Mouse (Mus musculus) heart, adult 2 months (tissue): Measurements from ENCODE around the gene Tgm2. TPM values are rescaled to one million over a fixed set of nuclear protein-coding genes. Genes with fewer than 3 reads are reported as not detected.

Experiments used
- DNase-seq, 2 experiments: peaks; one replicate each; pipeline ENCODE4 v3.0.0; 2021
- H3K27ac ChIP-seq: fragments of 200-600 bp; 2 replicates; pipeline ENCODE4 v1.8.1; 2022
- H3K27me3 ChIP-seq: fragments of 200-500 bp; 2 replicates; pipeline ENCODE4 v1.6.1; 2012; ENCODE audit warnings: mild to moderate bottlenecking, low read length, inconsistent platforms, mixed read lengths; ENCODE audit not compliant: control insufficient read depth, insufficient read depth
- H3K36me3 ChIP-seq: fragments of 200-500 bp; 2 replicates; pipeline ENCODE4 v1.6.1; 2012; ENCODE audit warnings: low read length, inconsistent platforms; ENCODE audit not compliant: control insufficient read depth, insufficient read depth
- H3K4me1 ChIP-seq: fragments of 200-500 bp; 2 replicates; pipeline ENCODE4 v1.6.1; 2011; ENCODE audit warnings: low read length; ENCODE audit not compliant: control insufficient read depth, insufficient read depth
- H3K4me3 ChIP-seq: fragments of 200-600 bp; 2 replicates; pipeline ENCODE4 v1.8.1; 2022
- H3K79me2 ChIP-seq: fragments of 200-500 bp; replicated peaks from 2 replicates; pipeline ENCODE4 v1.6.1; 2012; ENCODE audit warnings: mild to moderate bottlenecking, inconsistent platforms, low read length, moderate library complexity, mixed read lengths; ENCODE audit not compliant: control insufficient read depth, insufficient read depth
- H3K9ac ChIP-seq: fragments of 200-500 bp; 2 replicates; pipeline ENCODE4 v1.6.1; 2012; ENCODE audit warnings: low read depth, mild to moderate bottlenecking, control low read depth, inconsistent platforms, low read length, mixed read lengths
- CTCF ChIP-seq: fragments of 200-600 bp; IDR thresholded peaks from 2 replicates; pipeline ENCODE4 v1.8.1; 2022; ENCODE audit warnings: antibody characterized with exemption, mild to moderate bottlenecking, moderate library complexity
- EP300 ChIP-seq: fragments of 200-500 bp; IDR thresholded peaks from 2 replicates; pipeline ENCODE4 v1.6.1; 2011; ENCODE audit warnings: low read depth, low read length, control low read depth; ENCODE audit not compliant: insufficient read depth
- POLR2A ChIP-seq: fragments of 200-500 bp; IDR thresholded peaks from 2 replicates; pipeline ENCODE4 v1.6.1; 2011; ENCODE audit warnings: mild to moderate bottlenecking, low read depth, low read length, control low read depth; ENCODE audit not compliant: insufficient read depth
- WGBS: fragments of 180-500 bp; shearing (Covaris S2); methylation state at CpG from one replicate; pipeline ENCODE4 v1.1.7; 2018; 5-methylcytosine and 5-hydroxymethylcytosine counted together
- intact Hi-C: fragments of 180-260 bp; cut with DNase I; formaldehyde crosslinking; loops from one replicate; pipeline ENCODE4 v1.15.1; 2025
- polyA plus RNA-seq: library from polyadenylated mRNA; depleted of rRNA; stranded (reverse); fragments of >200 nt; gene quantifications from 2 replicates; pipeline ENCODE4 v1.2.3, GENCODE M21; 2012
- total RNA-seq, 2 experiments: library from RNA; stranded (reverse); gene quantifications; 2 replicates each; pipeline ENCODE4 v1.2.3; 2021

The Tgm2 gene
- total and polyA plus RNA-seq, 3 experiments, result 155 to 286 (median 270) TPM

- peak overlapping the region; percentile 90 for H3K27ac ChIP-seq
- DNase-seq, result no peak
- H3K4me3 ChIP-seq, result no peak overlapping the region
- peaks cover 48% of the 10 kb centered on the region for H3K36me3 ChIP-seq
- no peaks in the 10 kb centered on the region for H3K27me3 ChIP-seq
- peaks cover 46% of the 10 kb centered on the region for H3K4me1 ChIP-seq
- no peaks in the 10 kb centered on the region for H3K79me2 ChIP-seq
- intact Hi-C loops, result no loop called here
- H3K9ac ChIP-seq, result no peak overlapping the region
- 51% methylated on average over 12 of the region's 12 CpGs for WGBS
- TF ChIP-seq CTCF (no peak), POLR2A (no peak), EP300 (no peak)
Measured at GRCm38 (mm10) chr2:158137771-158138170, 8.5 kb downstream of the Tgm2 start.

GRCm38 (mm10) chr2:158136205-158136604 is 10.0 kb downstream of the Tgm2 start:
- peaks cover 43% of the 10 kb centered on the region for H3K4me1 ChIP-seq
- intact Hi-C loops, result no loop called here
- H3K27me3 ChIP-seq, result no peaks in the 10 kb centered on the region
- peak overlapping the region; percentile 65 for H3K27ac ChIP-seq
- H3K9ac ChIP-seq, result no peak overlapping the region
- peak; percentile 54 to 71 for DNase-seq
- H3K36me3 ChIP-seq, result peaks cover 48% of the 10 kb centered on the region
- H3K4me3 ChIP-seq, result no peak overlapping the region
- H3K79me2 ChIP-seq, result no peaks in the 10 kb centered on the region
- TF ChIP-seq CTCF (no peak), EP300 (peak; percentile 61; the same call in 1 of the 2 replicates), POLR2A (0 out of 2 replicates have a peak, but pooled peaks have one; percentile 25)
- WGBS, result 9% methylated on average over 7 of the region's 7 CpGs

GRCm38 (mm10) chr2:158133050-158133449 is 13.2 kb downstream of the Tgm2 start:
- DNase-seq, result no peak
- no peak for TF ChIP-seq CTCF
- TF ChIP-seq POLR2A, result no peak
- TF ChIP-seq EP300, result no peak
- Histone ChIP-seq H3K9ac (no peak overlapping the region), H3K79me2 (no peaks in the 10 kb centered on the region), H3K4me3 (no peak overlapping the region), H3K36me3 (peaks cover 52% of the 10 kb centered on the region), H3K27ac (no peak overlapping the region; the same call in 1 of the 2 replicates), H3K27me3 (no peaks in the 10 kb centered on the region), H3K4me1 (peaks cover 46% of the 10 kb centered on the region)
- 62% methylated on average over 6 of the region's 6 CpGs for WGBS
- intact Hi-C loops, result no loop called here

- peak in 1 of 2 experiments; percentile 25 for DNase-seq
- Histone ChIP-seq H3K27me3 (no peaks in the 10 kb centered on the region), H3K79me2 (no peaks in the 10 kb centered on the region), H3K36me3 (peaks cover 53% of the 10 kb centered on the region), H3K9ac (no peak overlapping the region), H3K4me3 (no peak overlapping the region), H3K4me1 (peaks cover 46% of the 10 kb centered on the region), H3K27ac (no peak overlapping the region; the same call in 1 of the 2 replicates)
- TF ChIP-seq POLR2A, result no peak
- no peak for TF ChIP-seq EP300
- no peak for TF ChIP-seq CTCF
- WGBS, result 56% methylated on average over 10 of the region's 10 CpGs
- intact Hi-C loops, result no loop called here
Measured at GRCm38 (mm10) chr2:158132320-158132719, 13.9 kb downstream of the Tgm2 start.

- no peak for TF ChIP-seq EP300
- no peak for TF ChIP-seq CTCF
- TF ChIP-seq POLR2A, result no peak
- Histone ChIP-seq H3K4me1 (peaks cover 47% of the 10 kb centered on the region), H3K9ac (no peak overlapping the region), H3K79me2 (no peaks in the 10 kb centered on the region), H3K27me3 (no peaks in the 10 kb centered on the region), H3K4me3 (no peak overlapping the region), H3K36me3 (peaks cover 49% of the 10 kb centered on the region), H3K27ac (peak overlapping the region; percentile 73)
- WGBS, result 72% methylated on average over 13 of the region's 13 CpGs
- intact Hi-C loops, result no loop called here
- DNase-seq, result peak in 1 of 2 experiments; percentile 28
Measured at GRCm38 (mm10) chr2:158131197-158131835, 14.9 kb downstream of the Tgm2 start.

DNA sequence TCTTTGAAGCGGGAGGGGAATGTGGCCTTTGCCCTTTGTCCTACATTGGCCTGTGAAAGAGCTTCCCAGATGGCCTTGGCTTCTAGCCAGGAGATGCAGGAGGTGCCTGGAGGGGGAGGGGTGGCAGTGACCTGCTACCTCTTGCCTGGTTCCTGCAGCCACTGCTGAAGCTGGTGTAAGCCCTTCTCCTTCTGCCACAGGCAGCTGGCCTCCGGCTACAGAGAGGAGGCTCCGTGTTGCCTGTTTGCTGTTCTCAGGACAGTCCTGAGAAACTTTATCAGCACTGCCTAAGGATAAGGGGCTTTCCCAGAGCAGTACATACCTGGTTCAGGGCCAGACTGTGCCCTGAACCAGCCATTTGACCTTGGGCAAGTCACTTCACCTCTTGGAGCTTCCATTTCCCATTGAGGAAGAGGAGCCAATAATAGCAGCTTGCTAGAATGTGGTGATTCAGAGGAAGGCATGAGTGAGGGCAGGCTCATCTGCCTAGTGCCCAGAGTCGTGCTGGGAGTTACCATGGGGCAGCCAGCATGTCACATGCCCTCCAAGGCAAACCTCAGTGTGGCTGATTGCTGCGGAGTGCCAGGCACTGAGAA is 15.7 kb downstream of the Tgm2 start:
- TF ChIP-seq POLR2A (no peak; the same call in 1 of the 2 replicates), EP300 (peak; percentile 83)
- H3K79me2 ChIP-seq, result no peaks in the 10 kb centered on the region
- H3K27ac ChIP-seq, result peak overlapping the region; percentile 73
- peaks cover 43% of the 10 kb centered on the region for H3K4me1 ChIP-seq
- 31% methylated on average over 5 of the region's 5 CpGs for WGBS
- peak; percentile 82 to 83 for DNase-seq
- H3K9ac ChIP-seq, result peak overlapping the region; percentile 6; the same call in 1 of the 2 replicates
- peaks cover 45% of the 10 kb centered on the region for H3K36me3 ChIP-seq
- intact Hi-C loops, result no loop called here
- no peak overlapping the region for H3K4me3 ChIP-seq
- H3K27me3 ChIP-seq, result no peaks in the 10 kb centered on the region
